Mouse (Mus musculus): Measurements from ENCODE around the gene Hist1h2bf.
"Not testable (repeated sequence)": the region's sequence is repeated elsewhere in the genome, so short reads cannot be mapped to it uniquely, and the experiment has no call there.

The Hist1h2bf gene

DNA sequence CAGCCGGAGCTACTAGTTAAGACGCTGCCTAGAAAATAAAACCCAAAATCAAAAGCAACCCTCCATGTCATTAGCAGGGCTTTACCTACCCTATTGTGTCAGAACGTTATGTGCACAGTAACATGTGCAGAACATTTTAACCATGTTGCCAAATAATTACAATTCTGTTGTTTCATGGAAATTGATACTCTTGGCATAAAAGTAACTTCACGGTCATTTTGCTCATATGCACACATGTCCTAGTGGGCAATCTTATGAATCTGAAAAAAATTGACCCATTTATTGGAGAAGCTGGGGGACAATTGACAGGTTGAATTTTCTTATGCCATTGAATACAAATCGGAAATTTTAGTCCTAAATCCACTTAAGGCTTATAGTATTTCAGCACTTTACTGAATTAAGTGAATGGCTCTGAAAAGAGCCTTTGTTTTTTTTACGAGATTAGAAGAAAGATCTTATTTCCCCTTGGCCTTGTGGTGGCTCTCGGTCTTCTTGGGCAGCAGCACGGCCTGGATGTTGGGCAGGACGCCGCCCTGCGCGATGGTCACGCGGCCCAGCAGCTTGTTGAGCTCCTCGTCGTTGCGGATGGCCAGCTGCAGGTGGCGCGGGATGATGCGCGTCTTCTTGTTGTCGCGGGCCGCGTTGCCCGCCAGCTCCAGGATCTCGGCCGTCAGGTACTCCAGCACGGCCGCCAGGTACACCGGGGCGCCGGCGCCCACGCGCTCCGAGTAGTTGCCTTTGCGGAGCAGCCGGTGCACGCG, 3.6 kb downstream of the Hist1h2bf start:
- not testable (repeated sequence) for DNase-seq

DNA sequence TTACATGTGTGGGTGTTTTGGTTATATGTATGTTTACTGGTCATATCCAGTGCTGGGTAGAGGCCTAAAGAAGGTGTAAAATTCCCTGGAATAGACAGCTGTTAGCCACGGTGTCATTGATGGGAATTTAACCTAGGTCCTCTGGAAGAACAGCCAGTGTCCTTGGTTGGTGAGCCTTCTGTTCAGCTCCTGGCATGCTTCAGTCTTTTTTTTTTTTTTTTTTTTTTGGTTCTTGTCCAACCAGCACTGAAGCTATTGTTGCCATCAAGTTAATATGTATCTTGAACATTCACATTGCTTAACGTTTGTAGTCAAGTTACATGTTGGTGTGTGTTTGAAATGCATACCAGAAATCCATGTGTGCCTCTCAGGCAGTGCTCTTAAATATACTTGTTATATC, 9.5 kb downstream of the Hist1h2bf start:
- no peak for DNase-seq

DNA sequence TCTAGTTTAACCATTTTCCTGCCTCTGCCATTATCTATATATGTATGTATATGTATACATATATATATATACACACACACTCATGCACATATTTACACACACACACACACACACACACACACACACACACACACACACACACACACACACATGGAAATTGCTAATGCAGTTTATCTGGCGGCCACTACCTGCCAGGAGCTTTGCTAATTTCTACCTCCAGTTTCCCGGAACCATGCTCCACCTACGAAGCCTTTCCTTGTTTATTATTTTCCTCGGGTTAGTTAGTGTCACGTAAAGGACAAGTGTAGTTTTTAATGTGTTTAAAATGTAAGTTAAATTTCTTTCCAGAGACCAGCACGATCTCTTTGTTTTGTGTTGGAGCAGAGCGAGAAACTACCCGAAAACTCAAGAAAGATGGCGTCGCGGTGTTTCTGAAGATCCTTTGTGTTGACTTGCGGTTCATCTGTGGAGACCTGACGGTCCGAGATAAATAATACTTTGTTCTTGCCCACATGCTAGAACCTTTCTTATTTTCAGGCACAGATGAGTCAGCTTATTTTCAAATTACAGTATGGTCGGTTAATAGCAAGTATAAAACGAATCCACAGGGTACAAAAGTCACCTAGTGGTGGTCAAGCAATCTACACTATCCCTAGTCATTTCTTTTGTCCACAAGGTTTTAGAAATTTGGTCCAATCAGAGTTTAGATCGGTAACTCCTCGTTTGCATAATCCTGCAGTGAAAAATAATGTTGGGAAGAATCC, 11.1 kb downstream of the Hist1h2bf start:
- DNase-seq = no peak

DNA sequence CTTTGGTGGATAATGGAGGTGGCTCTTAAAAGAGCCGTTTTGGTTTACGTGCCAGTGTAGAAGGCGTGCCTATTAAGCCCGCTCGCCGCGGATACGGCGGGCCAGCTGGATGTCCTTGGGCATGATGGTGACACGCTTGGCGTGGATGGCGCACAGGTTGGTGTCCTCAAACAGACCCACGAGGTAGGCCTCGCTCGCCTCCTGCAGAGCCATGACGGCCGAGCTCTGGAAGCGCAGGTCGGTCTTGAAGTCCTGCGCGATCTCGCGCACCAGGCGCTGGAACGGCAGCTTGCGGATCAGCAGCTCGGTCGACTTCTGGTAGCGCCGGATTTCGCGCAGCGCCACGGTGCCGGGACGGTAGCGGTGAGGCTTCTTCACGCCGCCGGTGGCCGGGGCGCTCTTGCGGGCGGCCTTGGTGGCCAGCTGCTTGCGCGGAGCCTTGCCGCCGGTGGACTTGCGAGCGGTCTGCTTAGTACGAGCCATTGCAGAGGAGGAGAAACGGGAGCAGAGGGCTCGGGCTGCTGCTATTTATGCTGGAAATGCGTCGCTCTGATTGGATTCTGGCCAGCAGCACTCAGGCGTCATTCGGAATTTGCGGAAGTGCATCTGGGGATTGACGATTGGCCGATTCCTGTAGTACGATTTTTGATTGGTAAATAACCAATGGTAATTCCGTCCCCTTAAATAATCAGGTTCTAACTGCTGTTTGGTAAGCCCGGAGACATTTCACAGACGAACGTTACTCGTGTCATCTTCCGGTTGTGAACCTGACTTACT, 11.9 kb downstream of the Hist1h2bf start, which contains the start of gene Hist1h3e:
Hist1h3e (minus strand) TSS at position 487 of the 777 bp plus-strand sequence.
- peak; percentile 89 for DNase-seq

DNA sequence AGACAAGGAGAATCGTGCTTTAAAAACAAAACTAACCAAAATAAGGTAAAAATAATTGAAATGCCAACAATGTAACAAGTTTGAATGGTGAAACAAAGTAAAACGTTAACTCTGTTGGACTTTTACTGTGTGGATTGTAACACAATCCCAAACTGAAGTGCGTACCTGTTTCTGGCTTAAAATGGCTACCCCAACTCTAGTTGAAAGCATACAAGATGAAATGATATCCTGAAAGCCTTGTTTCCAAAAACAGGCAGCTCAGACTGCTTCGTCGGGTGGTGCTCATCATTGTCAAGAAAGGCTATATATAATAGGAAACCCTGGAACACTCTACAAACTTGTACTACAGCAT, 12.5 kb downstream of the Hist1h2bf start:
- DNase-seq = not testable (repeated sequence)

DNA sequence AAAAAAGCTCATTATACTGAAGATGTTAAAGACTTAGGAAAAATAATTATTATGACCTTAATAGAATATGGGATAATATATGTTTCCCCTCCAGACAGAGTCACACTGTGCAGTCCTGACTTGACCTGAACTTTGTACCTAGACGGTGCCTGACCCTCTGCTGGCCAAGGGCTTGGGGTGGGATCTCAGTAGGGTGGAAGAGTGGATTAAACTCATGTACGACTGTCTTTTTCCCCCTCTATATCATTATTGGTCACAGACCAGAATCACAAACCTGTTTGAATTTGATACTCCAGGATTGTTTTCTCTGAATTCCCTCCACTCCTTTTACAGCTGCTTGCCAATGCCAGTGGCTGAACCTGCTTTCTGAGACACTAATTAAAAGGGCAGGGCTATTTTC, 13.3 kb downstream of the Hist1h2bf start:
- DNase-seq = not testable (repeated sequence)

DNA sequence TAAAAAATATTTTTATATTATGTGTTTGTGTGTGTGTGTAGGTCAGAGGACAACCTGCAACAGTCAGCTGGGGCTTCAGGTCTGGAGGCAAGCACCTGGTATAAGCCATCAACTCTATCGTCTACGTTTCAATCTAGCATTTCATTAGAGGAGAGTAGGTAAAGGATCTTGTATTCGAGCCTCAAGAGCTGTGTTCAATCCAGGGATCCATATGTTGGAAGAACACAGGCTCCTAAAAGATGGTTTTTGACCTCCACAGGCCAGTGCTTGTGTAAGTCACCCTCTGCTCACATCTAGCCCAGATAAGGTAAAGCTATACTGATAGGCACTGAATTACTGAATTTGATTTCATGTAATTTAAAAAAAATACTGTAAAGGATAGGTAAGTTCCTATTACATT, 17.1 kb downstream of the Hist1h2bf start:
- DNase-seq = no peak

DNA sequence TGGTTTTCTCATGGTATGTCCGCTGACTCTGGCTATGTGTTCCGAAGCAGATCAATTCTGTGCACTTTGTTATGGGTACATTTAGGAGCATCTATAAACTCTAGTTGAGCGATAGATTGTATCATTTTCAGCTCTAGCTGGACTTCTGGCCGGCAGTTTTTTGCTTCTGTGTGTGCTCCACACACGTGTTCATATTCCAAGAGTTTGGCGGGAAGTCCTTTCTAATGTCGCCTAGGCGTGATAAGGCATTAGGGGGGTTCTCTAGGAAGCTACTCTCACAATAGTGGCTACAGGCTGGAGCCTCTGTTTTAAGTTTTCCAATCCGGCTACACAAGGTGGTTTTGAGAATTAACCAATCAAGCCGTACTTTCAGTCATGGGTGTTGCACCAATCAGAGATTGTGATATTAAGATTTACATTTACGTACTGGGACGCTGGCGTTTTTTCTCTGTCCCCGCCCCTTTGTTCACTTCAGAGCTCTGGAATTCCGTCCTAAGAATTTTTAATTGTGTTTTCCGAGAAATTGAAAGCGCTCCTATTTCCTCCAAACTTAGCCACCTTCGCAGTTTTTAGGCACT, 18.1 kb downstream of the Hist1h2bf start:
- peak; percentile 48 for DNase-seq

DNA sequence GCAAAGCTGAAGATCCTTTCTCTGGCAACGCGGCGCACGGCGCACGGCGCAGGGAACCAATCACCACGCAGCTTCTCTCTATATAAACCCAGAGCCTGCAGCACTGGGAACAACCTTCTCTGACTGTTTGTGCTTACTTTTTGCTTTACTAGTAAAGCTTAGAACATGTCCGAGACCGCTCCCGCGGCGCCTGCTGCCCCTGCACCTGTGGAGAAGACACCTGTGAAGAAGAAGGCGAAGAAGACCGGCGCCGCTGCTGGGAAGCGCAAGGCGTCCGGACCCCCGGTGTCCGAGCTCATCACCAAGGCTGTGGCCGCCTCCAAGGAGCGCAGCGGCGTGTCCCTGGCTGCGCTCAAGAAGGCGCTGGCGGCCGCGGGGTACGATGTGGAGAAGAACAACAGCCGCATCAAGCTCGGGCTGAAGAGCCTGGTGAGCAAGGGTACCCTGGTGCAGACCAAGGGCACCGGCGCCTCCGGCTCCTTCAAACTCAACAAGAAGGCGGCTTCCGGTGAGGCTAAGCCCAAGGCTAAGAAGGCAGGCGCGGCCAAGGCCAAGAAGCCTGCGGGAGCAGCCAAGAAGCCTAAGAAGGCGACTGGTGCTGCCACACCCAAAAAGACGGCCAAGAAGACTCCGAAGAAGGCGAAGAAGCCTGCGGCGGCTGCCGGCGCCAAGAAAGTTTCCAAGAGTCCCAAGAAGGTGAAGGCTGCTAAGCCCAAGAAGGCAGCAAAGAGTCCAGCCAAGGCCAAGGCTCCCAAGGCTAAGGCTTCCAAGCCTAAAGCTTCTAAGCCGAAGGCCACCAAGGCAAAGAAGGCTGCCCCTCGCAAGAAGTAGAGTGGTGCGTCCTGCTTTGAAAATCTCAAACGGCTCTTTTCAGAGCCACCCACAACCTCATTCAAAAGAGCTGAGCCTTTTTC, 18.8 kb downstream of the Hist1h2bf start:
- DNase-seq = peak; percentile 58

DNA sequence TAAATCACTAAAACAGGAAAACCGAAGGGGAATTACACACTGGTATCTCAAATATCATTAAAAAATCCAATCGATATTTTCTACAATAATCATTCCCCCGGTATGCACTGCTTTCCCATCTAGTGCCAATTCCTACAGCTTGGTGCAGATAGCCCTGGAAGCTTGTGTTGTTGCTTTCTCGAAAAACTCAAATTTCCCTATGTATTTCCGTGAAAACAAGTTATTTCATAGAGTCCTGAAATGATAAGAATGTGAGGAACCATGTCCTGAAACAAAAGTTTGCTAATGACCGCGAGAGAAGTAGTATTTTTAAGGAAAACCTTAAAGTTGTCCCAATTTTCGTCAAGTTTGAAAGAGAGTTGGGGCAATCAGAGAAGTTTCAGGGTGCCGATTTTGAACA, 19.6 kb downstream of the Hist1h2bf start:
- DNase-seq = no peak

DNA sequence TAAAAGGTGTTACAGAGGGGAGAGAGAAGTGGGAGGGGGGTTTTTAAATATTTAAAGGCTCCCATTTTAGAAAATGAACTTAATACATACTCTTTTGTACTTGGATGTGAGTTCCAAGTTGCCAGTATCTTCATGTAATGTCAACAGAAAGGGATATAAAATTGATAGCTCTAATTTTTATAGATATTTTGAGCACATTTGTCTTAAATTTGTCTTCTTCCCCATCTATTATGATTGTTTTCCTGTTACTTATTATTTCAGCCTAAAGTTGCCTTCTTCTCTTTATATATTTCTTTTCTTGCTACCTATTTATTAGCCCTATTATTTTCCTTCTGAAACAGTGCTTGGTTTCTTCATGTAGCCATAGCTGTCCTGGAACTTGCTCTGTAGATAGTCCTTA, 21.0 kb downstream of the Hist1h2bf start, which contains the start of gene Hist1h1d:
Hist1h1d (plus strand) TSS at position 301 of the 400 bp plus-strand sequence.
- no peak for DNase-seq

DNA sequence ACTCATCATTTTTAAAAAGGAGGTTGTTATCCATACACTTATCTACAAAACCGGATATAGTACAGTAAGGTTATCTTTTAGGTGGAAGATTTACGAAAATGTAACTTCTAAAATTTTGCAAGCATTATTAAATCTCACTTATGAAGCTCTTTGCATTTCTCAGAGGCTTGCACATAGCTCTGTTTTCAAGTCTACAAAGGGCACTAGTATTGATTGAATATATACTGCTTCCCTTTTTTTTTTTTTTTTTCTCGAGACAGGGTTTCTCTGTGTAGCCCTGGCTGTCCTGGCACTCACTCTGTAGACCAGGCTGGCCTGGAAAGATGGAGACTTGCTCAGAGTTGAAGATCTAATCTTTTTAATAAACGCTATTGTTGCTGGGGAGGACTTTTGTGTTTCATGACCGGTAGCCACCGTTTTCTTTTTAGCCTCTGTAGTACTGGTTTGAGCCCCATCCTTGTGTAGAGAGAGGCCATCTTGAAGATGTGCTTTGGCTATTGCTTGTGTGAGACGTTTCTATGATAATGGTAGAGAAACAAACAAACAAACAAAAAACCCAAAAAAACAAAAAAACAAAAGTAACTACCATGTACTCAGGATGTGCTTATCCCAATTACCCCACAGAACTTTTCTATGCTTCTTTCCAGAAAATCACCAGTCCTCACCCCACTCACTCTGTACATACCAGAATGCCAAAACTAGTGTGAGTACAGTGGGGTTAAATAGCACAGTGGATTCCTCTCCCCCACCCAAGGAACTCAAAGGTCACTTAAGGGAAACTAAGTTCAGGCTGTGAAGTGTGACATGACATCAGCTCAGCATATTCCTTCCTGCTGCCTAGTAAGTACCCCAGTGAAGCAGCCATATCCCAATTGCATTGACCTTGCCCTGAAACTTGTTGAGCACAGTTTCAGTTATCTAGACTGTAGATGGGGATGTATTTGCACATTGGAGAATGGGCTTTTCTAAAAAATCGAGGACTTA, 21.8 kb downstream of the Hist1h2bf start:
- DNase-seq = no peak

DNA sequence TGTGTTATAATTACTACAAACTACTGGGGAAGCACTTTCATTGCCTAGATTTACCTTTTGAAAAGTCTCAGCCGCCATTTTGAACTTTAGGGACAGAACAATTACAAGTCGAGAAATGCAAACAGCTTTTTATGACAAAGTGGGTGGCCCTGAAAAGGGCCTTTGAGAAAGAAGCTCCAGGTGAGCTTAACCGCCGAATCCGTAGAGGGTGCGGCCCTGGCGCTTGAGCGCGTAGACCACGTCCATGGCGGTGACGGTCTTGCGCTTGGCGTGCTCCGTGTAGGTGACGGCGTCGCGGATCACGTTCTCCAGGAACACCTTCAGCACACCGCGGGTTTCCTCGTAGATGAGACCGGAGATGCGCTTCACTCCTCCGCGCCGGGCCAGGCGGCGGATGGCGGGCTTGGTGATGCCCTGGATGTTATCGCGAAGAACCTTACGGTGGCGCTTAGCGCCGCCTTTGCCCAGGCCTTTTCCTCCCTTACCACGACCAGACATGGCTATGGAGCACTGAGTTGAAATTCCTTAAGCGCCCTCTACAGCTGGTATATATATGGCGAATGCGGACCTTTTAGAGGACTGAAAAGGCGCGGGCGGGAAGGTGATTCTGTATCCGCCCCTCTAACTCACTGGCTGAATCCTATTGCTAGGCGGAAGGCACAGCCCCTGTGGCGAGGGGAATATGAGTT, 22.7 kb downstream of the Hist1h2bf start, which contains the start of gene Hist1h4f:
Hist1h4f (minus strand) TSS at position 503 of the 689 bp plus-strand sequence.
- DNase-seq = peak; percentile 74

DNA sequence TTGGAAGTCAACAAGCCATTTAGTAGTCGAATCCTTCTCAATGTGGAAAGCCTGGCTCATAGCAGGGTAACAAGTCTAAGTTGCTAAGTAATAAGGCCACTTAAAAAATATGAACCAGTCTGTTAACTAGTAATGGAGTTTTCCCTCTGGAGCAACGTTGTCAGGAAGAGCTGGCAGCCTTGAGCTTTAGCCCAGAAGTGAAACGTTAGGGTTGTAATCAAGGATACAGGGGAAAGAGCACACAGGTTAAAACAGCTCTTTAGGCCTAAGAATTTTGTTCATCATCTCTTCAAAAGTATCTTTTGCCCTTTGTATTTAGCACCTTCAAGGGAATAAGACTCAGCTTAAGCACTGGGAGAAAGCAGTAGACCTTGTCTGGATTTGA, 23.2 kb downstream of the Hist1h2bf start:
- DNase-seq = no peak

DNA sequence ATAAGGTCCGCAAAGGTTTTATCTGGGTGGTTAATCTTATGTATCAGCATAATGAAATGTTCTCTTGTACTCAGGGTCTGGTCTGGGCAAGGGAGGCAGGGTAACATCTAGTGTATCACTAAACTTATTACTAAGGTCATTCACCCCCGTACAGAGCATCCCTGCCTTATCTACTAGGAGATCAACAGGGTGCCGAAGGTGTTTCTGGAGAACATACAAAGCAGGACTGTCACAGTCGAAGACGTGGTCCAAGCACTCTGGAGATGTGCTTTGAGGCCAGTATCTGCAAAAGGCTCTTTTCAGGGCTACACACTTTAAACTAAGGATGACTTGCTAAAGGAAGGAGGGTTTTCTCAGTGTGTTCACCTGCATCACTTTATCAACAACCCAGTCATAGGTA, 27.3 kb downstream of the Hist1h2bf start:
- DNase-seq = no peak

DNA sequence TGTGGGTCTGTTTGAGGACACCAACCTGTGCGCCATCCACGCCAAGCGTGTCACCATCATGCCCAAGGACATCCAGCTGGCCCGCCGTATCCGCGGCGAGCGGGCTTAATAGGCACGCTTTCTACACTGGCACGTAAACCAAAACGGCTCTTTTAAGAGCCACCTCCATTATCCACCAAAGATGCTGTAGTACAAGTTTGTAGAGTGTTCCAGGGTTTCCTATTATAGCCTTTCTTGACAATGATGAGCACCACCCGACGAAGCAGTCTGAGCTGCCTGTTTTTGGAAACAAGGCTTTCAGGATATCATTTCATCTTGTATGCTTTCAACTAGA, 29.2 kb downstream of the Hist1h2bf start:
- peak; percentile 25 for DNase-seq

DNA sequence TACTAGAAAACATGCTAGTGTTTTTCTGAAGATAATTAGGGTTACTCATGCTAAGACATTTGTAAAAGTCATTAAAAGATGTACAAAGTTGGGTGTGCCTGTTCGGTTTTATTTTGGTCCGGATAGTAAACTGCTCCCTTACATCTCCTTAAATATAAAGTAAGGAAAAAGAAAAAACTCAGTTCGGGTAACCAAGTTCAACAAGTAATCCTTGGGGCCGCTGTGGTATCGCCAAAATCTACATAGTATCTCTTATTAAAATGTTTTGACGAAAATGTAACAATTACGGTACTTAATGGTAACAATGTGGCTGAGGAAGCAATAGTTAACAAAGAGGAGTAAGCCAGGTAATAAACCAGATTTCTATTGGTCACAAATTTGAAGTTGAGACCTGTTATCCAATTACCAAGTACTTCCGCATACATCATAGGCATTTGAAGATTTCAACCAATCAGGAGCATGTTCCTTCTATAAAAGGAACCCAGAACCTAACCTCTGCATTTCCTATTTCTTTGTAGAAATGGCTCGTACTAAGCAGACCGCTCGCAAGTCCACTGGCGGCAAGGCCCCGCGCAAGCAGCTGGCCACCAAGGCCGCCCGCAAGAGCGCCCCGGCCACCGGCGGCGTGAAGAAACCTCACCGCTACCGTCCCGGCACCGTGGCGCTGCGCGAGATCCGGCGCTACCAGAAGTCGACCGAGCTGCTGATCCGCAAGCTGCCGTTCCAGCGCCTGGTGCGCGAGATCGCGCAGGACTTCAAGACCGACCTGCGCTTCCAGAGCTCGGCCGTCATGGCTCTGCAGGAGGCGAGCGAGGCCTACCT, 29.8 kb downstream of the Hist1h2bf start, which contains the start of gene Hist1h3f:
Hist1h3f (plus strand) TSS at position 88 of the 822 bp plus-strand sequence.
- DNase-seq = peak; percentile 70

DNA sequence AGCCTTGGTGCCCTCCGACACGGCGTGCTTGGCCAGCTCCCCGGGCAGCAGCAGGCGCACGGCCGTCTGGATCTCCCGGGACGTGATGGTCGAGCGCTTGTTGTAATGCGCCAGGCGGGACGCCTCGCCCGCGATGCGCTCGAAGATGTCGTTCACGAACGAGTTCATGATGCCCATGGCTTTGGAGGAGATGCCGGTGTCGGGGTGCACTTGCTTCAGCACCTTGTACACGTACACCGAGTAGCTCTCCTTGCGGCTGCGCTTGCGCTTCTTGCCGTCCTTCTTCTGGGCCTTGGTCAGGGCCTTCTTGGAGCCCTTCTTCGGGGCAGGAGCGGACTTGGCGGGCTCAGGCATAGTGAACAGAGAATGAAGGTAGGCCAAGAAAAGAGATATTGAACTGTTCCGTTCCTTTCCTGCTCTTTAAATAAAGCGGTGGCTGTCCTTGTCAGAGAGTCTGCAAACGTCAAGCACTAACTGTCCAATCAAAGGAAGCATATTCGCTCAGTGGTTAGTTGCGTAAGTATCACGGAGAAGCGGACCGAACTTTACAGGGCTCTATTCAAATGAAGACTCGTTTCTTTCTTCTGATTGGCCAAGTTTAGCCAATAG, 30.9 kb downstream of the Hist1h2bf start, which contains the start of gene Hist1h2bh:
Hist1h2bh (minus strand) TSS at position 394 of the 609 bp plus-strand sequence.
- peak; percentile 55 for DNase-seq
